Mouse (Mus musculus): ENCODE measurements around the gene Mfsd2b. TPM values are rescaled to one million over a fixed set of nuclear protein-coding genes. Genes with fewer than 3 reads are reported as not detected.

Gene Mfsd2b
- polyA plus RNA-seq, 1 experiment from 2014 or later = 2.5 TPM

- Histone ChIP-seq H3K27ac (ENCODE audit: low read depth, low read length) (peak within 1 kb of the TSS; percentile 54; the same call in 1 of the 2 replicates), H3K4me3 (ENCODE audit: low read length) (peak within 1 kb of the TSS; percentile 92), H3K27me3 (replicated peaks; ENCODE audit: control insufficient read depth, insufficient read depth, low read length) (no peaks in the 10 kb centered on the region), H3K36me3 (ENCODE audit: control insufficient read depth, insufficient read depth, low read length) (no peaks in the 10 kb centered on the region), H3K9me3 (ENCODE audit: control insufficient read depth, low read length) (no peaks in the 10 kb centered on the region), H3K4me1 (ENCODE audit: control insufficient read depth, insufficient read depth, low read depth, low read length) (peaks cover 15% of the 10 kb centered on the region), H3K9ac (ENCODE audit: low read depth, low read length) (peak within 1 kb of the TSS; percentile 89), H3K4me2 (ENCODE audit: low read length) (peak within 1 kb of the TSS; percentile 93)
- peak; percentile 63 for ATAC-seq
- WGBS = under 1% methylated on average over 37 of the region's 37 CpGs
These were observed 32.7 kb downstream of the Mfsd2b start, which contains the start of gene Fkbp1b for GRCm38 (mm10) chr12:4841392-4841887. Fkbp1b (minus strand) TSS chr12:4841591.

- peaks cover 15% of the 10 kb centered on the region for H3K4me1 ChIP-seq (ENCODE audit: control insufficient read depth, insufficient read depth, low read depth, low read length)
- H3K4me3 ChIP-seq (ENCODE audit: low read length) = peak overlapping the region; percentile 92
- no peaks in the 10 kb centered on the region for H3K36me3 ChIP-seq (ENCODE audit: control insufficient read depth, insufficient read depth, low read length)
- H3K9me3 ChIP-seq (ENCODE audit: control insufficient read depth, low read length) = no peaks in the 10 kb centered on the region
- H3K27ac ChIP-seq (ENCODE audit: low read depth, low read length) = no peak overlapping the region
- peak; percentile 10; the same call in 1 of the 2 replicates for ATAC-seq
- H3K4me2 ChIP-seq (ENCODE audit: low read length) = peak overlapping the region; percentile 93
- no peaks in the 10 kb centered on the region for H3K27me3 ChIP-seq (replicated peaks; ENCODE audit: control insufficient read depth, insufficient read depth, low read length)
- 1% methylated on average over 11 of the region's 11 CpGs for WGBS
- H3K9ac ChIP-seq (ENCODE audit: low read depth, low read length) = peak overlapping the region; percentile 89
These were observed 33.4 kb downstream of the Mfsd2b start for GRCm38 (mm10) chr12:4840741-4841140.

DNA sequence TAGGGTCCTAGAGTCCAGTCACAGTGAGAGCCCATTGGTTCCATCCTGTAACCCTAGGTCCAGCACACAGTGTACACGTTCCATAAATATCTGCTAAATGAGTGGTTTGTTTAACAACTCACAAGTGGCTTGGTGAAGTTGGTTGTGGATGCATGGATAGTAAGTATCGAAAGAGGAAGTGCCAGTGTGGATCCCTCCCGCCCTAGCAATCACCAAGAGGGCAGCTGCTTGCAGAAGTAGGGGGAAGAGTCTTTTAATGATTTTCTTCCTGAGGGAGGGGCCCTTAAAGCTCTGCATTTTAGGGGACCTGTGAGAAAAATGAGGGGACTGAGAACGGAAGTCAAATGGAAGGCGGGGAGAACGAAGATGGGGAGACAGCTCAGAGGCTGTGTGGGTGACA lies 34.1 kb downstream of the Mfsd2b start:
- H3K27me3 ChIP-seq (replicated peaks; ENCODE audit: control insufficient read depth, insufficient read depth, low read length) = no peaks in the 10 kb centered on the region
- no peak overlapping the region for H3K27ac ChIP-seq (ENCODE audit: low read depth, low read length)
- H3K4me3 ChIP-seq (ENCODE audit: low read length) = peak overlapping the region; percentile 92; the same call in 1 of the 2 replicates
- no peak for ATAC-seq
- WGBS = 63% methylated on average over 6 of the region's 6 CpGs
- no peaks in the 10 kb centered on the region for H3K9me3 ChIP-seq (ENCODE audit: control insufficient read depth, low read length)
- peak overlapping the region; percentile 93 for H3K4me2 ChIP-seq (ENCODE audit: low read length)
- no peaks in the 10 kb centered on the region for H3K36me3 ChIP-seq (ENCODE audit: control insufficient read depth, insufficient read depth, low read length)
- no peak overlapping the region for H3K9ac ChIP-seq (ENCODE audit: low read depth, low read length)
- H3K4me1 ChIP-seq (ENCODE audit: control insufficient read depth, insufficient read depth, low read depth, low read length) = peaks cover 15% of the 10 kb centered on the region

- Histone ChIP-seq H3K27ac (ENCODE audit: low read depth, low read length) (no peak overlapping the region), H3K9me3 (ENCODE audit: control insufficient read depth, low read length) (no peaks in the 10 kb centered on the region), H3K27me3 (replicated peaks; ENCODE audit: control insufficient read depth, insufficient read depth, low read length) (no peaks in the 10 kb centered on the region), H3K36me3 (ENCODE audit: control insufficient read depth, insufficient read depth, low read length) (peaks cover 7% of the 10 kb centered on the region), H3K4me3 (ENCODE audit: low read length) (no peak overlapping the region), H3K4me1 (ENCODE audit: control insufficient read depth, insufficient read depth, low read depth, low read length) (peaks cover 7% of the 10 kb centered on the region), H3K4me2 (ENCODE audit: low read length) (no peak overlapping the region), H3K9ac (ENCODE audit: low read depth, low read length) (no peak overlapping the region)
- no peak for ATAC-seq
- WGBS = 56% methylated on average over 4 of the region's 4 CpGs
These were observed 37.2 kb downstream of the Mfsd2b start for GRCm38 (mm10) chr12:4836959-4837358.

GRCm38 (mm10) chr12:4827256-4827655 lies 46.9 kb downstream of the Mfsd2b start:
- Histone ChIP-seq H3K9ac (ENCODE audit: low read depth, low read length) (no peak overlapping the region), H3K4me1 (ENCODE audit: control insufficient read depth, insufficient read depth, low read depth, low read length) (no peaks in the 10 kb centered on the region), H3K9me3 (ENCODE audit: control insufficient read depth, low read length) (no peaks in the 10 kb centered on the region), H3K4me2 (ENCODE audit: low read length) (no peak overlapping the region), H3K27ac (ENCODE audit: low read depth, low read length) (no peak overlapping the region), H3K36me3 (ENCODE audit: control insufficient read depth, insufficient read depth, low read length) (peaks cover 33% of the 10 kb centered on the region), H3K4me3 (ENCODE audit: low read length) (no peak overlapping the region), H3K27me3 (replicated peaks; ENCODE audit: control insufficient read depth, insufficient read depth, low read length) (no peaks in the 10 kb centered on the region)
- WGBS = 81% methylated on average over 3 of the region's 3 CpGs
- ATAC-seq = no peak

DNA sequence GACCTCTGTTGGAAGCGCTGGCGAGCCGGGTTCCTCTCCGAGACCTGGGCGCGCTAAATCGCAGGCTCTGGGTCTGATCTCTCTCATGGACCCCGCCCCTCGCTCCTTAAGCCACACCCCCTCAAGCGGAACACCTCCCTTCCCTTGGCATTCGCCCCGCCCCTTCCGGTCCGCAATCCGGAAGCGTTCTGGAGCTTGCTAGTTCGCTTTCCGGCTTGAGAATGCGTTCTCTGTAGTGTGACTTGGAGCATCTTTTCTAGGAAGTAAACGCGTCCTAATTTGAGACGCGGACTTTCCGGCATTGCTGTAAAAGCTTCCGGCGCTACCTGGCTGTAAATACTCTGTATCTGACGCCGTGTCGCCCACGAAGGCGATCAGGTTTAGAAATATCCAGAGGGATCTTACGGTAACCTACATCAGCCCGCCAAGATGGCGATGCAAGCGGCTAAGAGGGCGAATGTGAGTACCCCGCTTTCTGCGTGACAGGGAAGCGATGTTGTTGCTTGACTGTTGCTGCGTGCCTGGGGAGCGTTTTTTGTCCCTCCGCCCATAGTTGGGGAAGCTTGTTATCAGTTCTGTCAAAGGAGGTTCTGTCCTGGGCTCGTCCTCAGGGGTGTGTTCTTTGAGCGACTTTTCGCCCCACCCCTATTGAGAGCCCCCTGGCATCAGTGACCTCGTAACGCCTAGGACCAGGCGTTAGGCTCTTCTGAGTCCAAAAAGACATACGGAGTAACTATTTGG lies 56.6 kb downstream of the Mfsd2b start, which contains the start of gene Sf3b6:
TSS of gene Sf3b6 (plus strand) at position 184 of the 741 bp plus-strand sequence.
- Histone ChIP-seq H3K9me3 (ENCODE audit: control insufficient read depth, low read length) (no peaks in the 10 kb centered on the region), H3K36me3 (ENCODE audit: control insufficient read depth, insufficient read depth, low read length) (peaks cover 16% of the 10 kb centered on the region), H3K27me3 (replicated peaks; ENCODE audit: control insufficient read depth, insufficient read depth, low read length) (no peaks in the 10 kb centered on the region), H3K9ac (ENCODE audit: low read depth, low read length) (peak within 1 kb of the TSS; percentile 74), H3K4me2 (ENCODE audit: low read length) (peak within 1 kb of the TSS; percentile 73), H3K27ac (ENCODE audit: low read depth, low read length) (peak within 1 kb of the TSS; percentile 86), H3K4me1 (ENCODE audit: control insufficient read depth, insufficient read depth, low read depth, low read length) (peaks cover 14% of the 10 kb centered on the region), H3K4me3 (ENCODE audit: low read length) (peak within 1 kb of the TSS; percentile 65)
- peak; percentile 99 for ATAC-seq
- under 1% methylated on average over 49 of the region's 49 CpGs for whole genome bisulfite sequencing

DNA sequence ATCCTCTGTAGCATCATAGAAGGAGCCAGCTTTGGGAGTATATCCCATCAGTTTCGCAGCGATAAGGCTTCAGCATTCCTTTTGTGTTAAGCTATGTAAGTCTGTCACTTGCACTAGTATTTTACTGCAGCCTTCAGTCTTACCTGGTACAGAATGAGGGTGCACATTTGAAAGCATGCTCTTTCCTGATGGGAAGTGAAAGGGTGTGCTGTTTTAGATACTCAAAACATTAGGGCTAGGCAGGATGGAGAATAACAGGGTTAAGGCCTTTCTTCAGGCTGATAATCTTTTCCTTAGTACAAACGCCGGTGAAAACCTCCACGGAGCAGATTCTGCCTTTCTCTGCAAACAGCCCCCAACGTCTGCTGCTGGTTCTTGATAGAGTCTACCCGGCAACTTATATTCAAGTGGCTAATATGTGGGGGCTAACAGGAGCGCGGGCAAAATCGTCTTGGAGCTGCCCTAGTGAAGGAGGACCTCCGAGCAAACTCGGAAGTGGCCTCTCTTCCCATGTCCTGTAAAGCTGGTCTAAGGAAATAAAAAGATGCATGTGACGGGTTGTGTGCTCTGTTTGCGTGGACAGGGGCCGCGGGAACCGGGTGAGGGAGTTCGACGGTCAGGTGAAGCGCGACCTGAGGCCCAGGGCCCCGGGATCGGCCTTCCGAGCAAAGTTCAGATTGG lies 57.3 kb downstream of the Mfsd2b start:
- Histone ChIP-seq H3K27ac (ENCODE audit: low read depth, low read length) (peak overlapping the region; percentile 86), H3K9ac (ENCODE audit: low read depth, low read length) (peak overlapping the region; percentile 74), H3K9me3 (ENCODE audit: control insufficient read depth, low read length) (no peaks in the 10 kb centered on the region), H3K36me3 (ENCODE audit: control insufficient read depth, insufficient read depth, low read length) (peaks cover 10% of the 10 kb centered on the region; the same call in 1 of the 2 replicates), H3K4me1 (ENCODE audit: control insufficient read depth, insufficient read depth, low read depth, low read length) (peaks cover 14% of the 10 kb centered on the region), H3K27me3 (replicated peaks; ENCODE audit: control insufficient read depth, insufficient read depth, low read length) (no peaks in the 10 kb centered on the region), H3K4me3 (ENCODE audit: low read length) (peak overlapping the region; percentile 65), H3K4me2 (ENCODE audit: low read length) (peak overlapping the region; percentile 73)
- peak; percentile 88 for ATAC-seq
- WGBS = 9% methylated on average over 24 of the region's 24 CpGs

DNA sequence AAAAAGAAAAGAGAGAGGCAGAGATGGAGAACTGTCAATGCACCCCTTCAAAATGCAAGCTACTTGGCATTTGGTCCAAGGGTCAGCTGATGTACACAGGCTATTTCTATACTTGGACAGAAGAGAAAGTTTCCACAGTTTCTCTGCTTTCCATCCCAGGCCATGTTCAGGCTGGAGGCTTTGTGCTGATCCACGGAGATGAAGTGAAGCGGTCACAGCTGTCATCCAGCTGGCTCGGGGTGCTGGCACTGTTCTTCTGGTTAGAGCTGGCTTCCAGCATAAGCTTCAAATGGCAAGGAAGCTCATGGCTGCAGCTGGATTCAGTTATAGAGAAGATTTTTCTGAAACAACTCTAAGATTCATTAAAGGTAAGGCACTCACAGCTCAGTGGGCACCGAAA lies 60.5 kb downstream of the Mfsd2b start:
- no peak overlapping the region for H3K27ac ChIP-seq (ENCODE audit: low read depth, low read length)
- H3K27me3 ChIP-seq (replicated peaks; ENCODE audit: control insufficient read depth, insufficient read depth, low read length) = no peaks in the 10 kb centered on the region

More for the DNA sequence above, 60.5 kb downstream of the Mfsd2b start:
- Histone ChIP-seq H3K36me3 (ENCODE audit: control insufficient read depth, insufficient read depth, low read length) (no peaks in the 10 kb centered on the region), H3K4me1 (ENCODE audit: control insufficient read depth, insufficient read depth, low read depth, low read length) (peaks cover 9% of the 10 kb centered on the region), H3K4me2 (ENCODE audit: low read length) (no peak overlapping the region), H3K9ac (ENCODE audit: low read depth, low read length) (no peak overlapping the region; the same call in 1 of the 2 replicates), H3K4me3 (ENCODE audit: low read length) (no peak overlapping the region), H3K9me3 (ENCODE audit: control insufficient read depth, low read length) (no peaks in the 10 kb centered on the region)
- WGBS = 77% methylated on average over 4 of the region's 4 CpGs
- no peak for ATAC-seq
